Mouse (Mus musculus) brown adipose tissue, adult 24 weeks (tissue): ENCODE measurements around the gene Hsd17b13. TPM values are rescaled to one million over a fixed set of nuclear protein-coding genes. Genes with fewer than 3 reads are reported as not detected.
"Not testable (repeated sequence)": the region's sequence is repeated elsewhere in the genome, so short reads cannot be mapped to it uniquely, and the experiment has no call there.

Experiments
- H3K27ac ChIP-seq: fragments of 200-500 bp; replicated peaks from 2 replicates; pipeline ENCODE4 v1.5.1; 2012; ENCODE audit warnings: low read depth, mild to moderate bottlenecking, low read length
- H3K4me1 ChIP-seq: fragments of 200-500 bp; 2 replicates; pipeline ENCODE4 v1.6.1; 2012; ENCODE audit warnings: low read length, mixed read lengths; ENCODE audit not compliant: control insufficient read depth, insufficient read depth, insufficient read length
- H3K4me3 ChIP-seq: fragments of 200-500 bp; 2 replicates; pipeline ENCODE4 v1.5.1; 2012; ENCODE audit warnings: low read depth, mild to moderate bottlenecking, low read length, moderate library complexity; ENCODE audit not compliant: insufficient read depth
- polyA plus RNA-seq: library from polyadenylated mRNA; stranded (reverse); fragments of >200 nt; gene quantifications from 2 replicates; pipeline ENCODE4 v1.2.4, GENCODE M21; 2012; ENCODE audit not compliant: missing spikeins, insufficient read depth, insufficient read length

Hsd17b13 gene
- polyA plus RNA-seq, result 0.91 TPM in 1 of 2 replicates, not detected in the other

DNA sequence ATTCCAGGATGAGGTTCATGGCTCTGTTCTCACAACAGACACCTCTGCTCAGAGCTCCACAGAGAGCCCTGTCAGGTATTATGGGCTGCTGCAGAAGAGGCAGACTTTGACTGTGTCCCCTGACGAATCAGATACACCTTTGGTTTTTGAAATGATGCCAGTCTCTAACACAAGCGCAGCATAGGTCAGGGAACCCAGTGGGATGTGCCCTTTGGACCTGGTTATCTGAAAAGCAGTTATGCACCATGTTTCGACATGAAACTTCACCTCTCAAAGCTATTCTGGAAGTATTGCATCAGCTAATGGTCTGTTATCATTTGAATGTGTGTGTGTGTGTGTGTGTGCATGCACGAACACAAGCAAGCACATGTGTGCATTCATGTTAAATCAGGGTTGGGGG lies at the start of gene Hsd17b13:
Gene Hsd17b13 (minus strand): TSS at position 114 of the 400 bp plus-strand sequence.
- no peaks in the 10 kb centered on the region for H3K4me1 ChIP-seq
- H3K27ac ChIP-seq, result no peak within 1 kb of the TSS
- H3K4me3 ChIP-seq, result no peak within 1 kb of the TSS

DNA sequence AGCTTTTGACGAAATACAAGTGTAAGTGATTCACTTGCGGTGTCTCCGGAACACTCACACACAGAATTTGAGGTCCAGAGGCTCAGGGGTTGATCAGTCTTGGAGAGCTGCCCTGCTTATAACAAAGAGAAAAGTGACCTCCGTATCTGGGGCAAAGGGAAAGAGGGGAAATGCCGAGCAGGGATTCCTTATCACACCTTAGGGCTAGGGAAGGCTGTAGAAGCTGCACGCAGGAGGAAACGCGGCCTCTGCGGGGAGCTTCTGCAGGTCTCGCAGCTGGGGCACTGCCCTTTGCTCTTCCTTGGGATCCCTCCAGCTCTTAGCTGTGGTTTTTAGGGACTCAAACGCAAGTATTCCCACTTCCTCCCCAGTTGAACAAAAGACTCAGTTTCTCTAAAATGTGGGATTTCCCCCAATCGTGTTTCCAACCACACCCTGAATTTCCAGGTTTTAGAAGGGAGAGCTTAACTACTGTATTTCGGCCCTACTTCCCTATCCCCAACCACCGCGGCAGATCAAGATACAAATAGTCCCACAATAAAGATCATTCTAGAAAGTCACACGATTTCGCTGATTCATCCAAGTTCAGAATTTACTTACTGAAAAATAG lies 48.1 kb upstream of the Hsd17b13 start:
- peak overlapping the region; percentile 17; the same call in 1 of the 2 replicates for H3K4me3 ChIP-seq
- H3K27ac ChIP-seq, result peak overlapping the region; percentile 69

DNA sequence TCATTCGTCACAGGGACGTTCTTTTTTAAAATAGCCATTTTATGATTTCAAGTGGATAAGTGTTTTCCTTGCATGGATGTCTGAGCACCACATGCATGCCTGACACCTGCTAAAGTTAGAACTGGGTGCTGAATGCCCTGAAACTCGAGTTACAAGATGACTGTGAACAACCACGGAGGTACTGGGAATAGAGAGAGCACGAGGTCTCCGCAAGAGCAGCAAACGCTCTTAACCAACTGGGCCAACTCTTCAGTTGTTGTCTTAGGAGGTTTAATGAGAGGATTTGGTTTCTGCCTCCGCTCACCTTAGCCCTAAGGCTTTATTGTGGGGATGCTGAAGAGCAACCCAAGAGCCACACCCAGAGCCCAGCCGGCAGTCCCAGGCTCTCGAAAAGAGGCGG lies 47.6 kb upstream of the Hsd17b13 start:
- Histone ChIP-seq H3K27ac (peak overlapping the region; percentile 69), H3K4me3 (peak overlapping the region; percentile 14; the same call in 1 of the 2 replicates), H3K4me1 (peaks cover 15% of the 10 kb centered on the region)

More for the DNA sequence above, 48.1 kb upstream of the Hsd17b13 start:
- peaks cover 12% of the 10 kb centered on the region for H3K4me1 ChIP-seq

DNA sequence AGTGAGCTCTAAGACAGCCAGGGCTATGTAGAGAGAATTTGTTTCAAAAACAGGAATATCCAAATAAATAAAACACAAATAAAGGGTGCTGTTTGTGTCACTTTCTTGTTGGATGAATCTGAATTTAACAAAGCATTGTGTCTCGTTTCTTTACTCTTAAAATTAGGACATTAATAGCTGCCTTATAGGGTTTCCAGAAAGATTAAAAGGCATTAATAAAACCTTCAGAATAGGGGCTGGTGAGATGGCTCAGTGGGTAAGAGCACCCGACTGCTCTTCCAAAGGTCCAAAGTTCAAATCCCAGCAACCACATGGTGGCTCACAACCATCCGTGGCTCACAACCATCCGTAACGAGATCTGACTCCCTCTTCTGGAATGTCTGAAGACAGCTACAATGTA lies 47.0 kb upstream of the Hsd17b13 start:
- Histone ChIP-seq H3K4me1 (peaks cover 17% of the 10 kb centered on the region), H3K27ac (peak overlapping the region; percentile 67; the same call in 1 of the 2 replicates)
- not testable (repeated sequence) for H3K4me3 ChIP-seq

DNA sequence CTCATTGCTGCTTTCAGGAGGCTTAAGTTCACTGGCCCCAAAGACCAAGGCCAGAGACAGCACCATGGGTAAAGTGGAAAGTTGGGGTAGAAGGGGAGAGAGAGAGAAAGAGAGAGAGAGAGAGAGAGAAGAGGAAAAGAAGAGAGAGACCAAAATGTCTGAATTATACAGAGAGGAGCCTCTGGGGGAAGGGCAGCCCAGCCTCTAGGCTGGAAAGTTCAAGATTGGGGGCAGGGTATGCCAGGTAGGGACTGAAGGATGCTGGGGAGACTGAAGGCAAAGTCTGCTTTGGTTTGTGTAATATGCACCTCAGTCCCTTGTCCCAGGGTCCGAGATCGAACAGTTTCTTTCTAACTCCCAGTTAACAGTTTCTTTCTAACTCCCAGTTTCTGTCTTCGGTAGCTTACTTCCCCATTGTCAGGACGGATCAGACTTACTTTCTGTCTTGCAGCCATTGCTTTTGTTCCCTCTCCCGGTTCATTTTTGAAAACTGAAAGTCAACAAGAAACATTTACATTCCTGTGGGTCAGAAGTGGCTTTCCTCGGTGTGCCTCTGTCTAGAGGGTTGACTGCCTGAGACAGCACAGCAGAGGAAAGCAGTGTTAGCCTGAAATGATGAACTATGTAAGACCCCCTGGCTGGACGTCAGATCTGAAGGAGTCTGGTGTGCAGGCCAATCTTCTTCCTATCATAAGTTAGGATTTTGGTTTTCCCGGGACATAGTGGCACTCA lies 46.2 kb upstream of the Hsd17b13 start:
- Histone ChIP-seq H3K4me3 (no peak overlapping the region), H3K27ac (peak overlapping the region; percentile 67), H3K4me1 (peaks cover 17% of the 10 kb centered on the region)

DNA sequence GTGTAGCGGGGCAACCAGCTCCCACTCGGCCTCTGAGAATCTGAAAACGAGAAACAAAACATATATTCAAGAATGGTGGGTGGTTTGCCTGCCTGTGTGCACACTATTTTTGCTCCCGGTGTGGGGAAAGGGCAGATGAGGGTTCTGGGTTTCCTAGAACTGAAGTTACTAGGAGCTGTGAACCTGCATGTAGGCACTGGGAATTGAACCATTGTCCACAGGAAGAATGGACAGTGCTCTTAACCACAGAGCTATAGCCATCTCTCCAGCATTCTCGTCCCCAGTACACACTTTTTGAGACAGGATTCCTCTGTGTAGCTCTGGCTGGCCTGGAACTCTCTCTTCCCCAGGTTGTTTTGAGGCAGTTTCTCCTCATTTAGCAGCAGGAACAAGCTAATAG lies 45.3 kb upstream of the Hsd17b13 start:
- Histone ChIP-seq H3K27ac (peak overlapping the region; percentile 83), H3K4me3 (peak overlapping the region; percentile 74; the same call in 1 of the 2 replicates), H3K4me1 (peaks cover 17% of the 10 kb centered on the region)

DNA sequence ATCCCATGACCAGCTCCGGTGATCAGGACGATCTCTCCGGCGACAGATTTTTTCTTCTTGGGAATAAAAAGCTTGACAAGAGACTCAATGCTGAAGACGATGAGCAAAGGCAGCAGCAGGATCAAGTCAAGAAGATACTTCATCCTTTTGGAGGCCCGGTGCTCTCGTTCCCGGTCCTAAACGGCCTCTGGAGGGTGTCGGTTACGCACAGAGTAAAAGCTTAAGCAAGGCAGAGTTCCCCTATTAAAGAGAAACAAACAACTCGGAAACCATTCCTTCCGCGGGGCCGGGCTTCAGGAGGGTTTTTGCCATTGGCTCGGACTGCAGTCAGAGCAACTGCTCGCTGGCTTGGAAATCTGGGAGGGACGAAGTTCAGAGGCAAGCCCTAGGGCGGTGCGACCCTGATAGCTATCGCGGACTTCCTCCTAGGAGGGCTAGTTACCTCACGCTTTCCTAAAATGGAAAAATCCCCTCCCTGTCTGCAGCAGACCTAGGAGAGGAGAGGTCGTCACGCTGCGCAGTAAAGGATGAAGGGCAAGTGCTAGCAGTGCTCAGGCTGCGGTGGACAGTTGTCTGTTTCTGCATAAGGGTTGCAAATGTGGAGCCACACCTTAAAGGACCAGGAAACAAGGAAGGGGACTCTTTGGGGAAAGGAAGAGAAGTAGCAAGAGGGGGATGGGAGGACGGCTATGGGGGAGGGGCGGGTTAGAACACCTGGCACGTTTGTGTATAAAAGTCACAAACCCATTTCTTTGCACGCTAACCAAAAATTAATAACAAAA lies 44.6 kb upstream of the Hsd17b13 start, which contains the start of gene Hsd17b11:
Gene Hsd17b11 (minus strand): TSS at position 323 of the 782 bp plus-strand sequence.
- Histone ChIP-seq H3K27ac (peak within 1 kb of the TSS; percentile 92), H3K4me1 (peaks cover 17% of the 10 kb centered on the region), H3K4me3 (peak within 1 kb of the TSS; percentile 74)

DNA sequence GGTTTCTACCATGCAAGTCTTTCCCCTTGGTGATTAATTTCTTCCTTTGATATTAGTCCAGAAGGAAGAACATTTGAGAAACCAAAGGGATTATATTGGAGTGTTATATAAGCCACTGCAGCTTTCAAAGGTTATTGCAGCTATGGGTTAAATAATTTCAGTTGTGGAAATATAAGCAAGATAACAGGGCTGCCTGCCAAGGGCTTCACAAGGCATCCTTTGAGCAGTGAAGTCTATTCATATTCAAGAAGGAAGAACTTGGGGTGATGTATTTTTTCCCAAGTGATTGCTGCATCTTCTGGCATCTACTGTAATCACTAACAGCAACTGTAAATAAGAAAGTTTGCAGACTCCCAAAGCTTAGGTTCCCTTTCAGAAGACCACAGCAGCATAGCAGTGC lies 34.2 kb upstream of the Hsd17b13 start:
- Histone ChIP-seq H3K4me1 (no peaks in the 10 kb centered on the region), H3K27ac (no peak overlapping the region), H3K4me3 (no peak overlapping the region)

DNA sequence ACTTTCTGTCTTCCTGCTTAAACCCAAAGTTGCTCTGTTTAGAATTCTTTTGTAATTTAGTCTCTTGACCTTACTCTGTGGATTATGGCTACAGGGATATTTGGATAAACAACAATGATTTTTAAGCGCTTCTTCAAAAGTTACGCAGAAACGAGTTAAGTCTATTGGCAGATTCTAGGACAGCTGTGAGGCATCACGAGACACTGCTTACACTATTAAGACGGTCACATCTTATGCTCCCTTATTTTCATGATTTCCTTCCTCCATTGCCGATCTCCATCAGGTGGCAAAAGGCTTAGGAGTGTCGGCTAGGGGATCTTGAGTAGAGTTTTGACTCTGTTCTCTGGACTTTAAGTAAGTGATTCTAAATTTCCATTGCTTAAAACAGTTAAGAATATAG lies 33.1 kb upstream of the Hsd17b13 start:
- no peaks in the 10 kb centered on the region for H3K4me1 ChIP-seq
- no peak overlapping the region for H3K4me3 ChIP-seq
- no peak overlapping the region for H3K27ac ChIP-seq

DNA sequence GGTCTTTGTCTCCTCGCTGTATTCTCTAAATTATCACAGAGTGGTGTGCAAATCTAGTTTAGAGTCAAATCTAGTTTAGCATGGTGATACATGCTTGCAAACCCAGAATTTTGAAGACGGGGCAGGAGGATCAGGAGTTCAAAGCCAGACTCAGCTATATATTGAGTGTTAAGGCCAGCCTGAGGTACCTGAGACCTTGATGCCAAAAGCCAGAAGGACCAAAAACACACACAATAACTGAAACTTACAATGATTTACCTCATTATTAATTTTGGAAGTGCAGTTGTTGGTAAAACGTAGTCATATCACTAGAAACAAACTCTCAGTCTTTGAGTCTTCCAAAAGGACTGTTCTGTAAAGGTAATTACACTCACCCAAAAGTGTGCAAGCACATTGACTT lies 32.2 kb upstream of the Hsd17b13 start:
- Histone ChIP-seq H3K4me1 (no peaks in the 10 kb centered on the region), H3K27ac (no peak overlapping the region), H3K4me3 (no peak overlapping the region)

DNA sequence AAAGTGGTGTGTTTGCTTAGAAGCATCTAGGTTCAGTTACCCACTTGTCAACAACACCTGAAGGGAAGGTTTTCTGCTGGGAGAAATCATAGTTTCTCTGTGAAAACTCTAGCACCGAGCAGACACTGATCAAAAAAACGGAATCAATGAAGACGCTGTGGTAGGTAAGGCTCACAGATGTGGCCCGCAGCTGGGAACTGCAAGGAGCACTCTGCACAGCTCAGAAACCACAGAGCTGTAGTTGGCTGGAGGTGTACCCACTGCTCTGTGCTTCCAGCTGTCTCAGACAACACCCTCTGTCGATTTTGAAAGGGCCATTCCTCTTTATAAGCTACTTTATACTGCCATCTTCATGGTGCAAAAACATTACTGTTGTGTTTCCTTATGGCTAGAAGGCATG lies 30.6 kb upstream of the Hsd17b13 start:
- H3K4me3 ChIP-seq, result no peak overlapping the region
- no peak overlapping the region for H3K27ac ChIP-seq
- H3K4me1 ChIP-seq, result no peaks in the 10 kb centered on the region

DNA sequence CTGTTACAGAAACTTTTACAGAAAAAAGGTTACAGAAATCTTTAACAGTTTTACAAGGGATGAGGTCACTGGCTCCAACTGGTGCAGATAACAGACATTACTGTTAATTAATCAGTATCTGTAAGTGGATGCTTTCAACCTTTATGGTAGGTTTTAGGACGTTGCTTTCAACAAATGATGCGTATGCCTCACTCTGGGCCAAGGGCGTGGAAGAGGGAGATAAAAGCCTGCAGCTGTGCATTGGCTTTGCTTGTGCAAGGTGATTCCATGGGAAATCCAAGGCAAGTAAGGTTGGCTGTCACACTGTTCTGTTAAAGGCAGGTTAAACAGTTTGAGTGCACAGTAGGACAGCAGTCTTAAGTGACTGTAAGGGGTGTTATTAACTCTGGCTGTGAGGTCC lies 29.6 kb upstream of the Hsd17b13 start:
- Histone ChIP-seq H3K4me3 (no peak overlapping the region), H3K4me1 (no peaks in the 10 kb centered on the region), H3K27ac (no peak overlapping the region)

DNA sequence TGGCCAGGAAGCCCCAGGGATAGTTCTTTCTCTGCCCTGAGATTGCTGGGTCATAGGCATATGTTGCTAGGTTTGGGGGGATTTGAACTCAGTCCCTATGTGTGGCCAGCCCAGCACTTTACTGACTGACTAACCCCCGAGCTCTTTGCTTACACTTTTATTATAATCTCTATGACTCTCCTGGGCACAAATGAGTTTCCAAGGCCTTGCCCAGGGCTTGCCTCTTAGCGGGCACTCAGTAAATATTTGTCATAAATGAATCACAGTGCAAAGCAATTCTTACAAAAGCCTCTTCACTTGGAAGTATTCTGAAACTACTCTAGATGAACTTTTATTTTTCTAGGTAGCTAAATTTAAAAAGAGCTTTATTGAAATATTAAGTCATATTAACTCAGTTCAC lies 26.7 kb upstream of the Hsd17b13 start:
- Histone ChIP-seq H3K4me3 (no peak overlapping the region), H3K4me1 (no peaks in the 10 kb centered on the region)

DNA sequence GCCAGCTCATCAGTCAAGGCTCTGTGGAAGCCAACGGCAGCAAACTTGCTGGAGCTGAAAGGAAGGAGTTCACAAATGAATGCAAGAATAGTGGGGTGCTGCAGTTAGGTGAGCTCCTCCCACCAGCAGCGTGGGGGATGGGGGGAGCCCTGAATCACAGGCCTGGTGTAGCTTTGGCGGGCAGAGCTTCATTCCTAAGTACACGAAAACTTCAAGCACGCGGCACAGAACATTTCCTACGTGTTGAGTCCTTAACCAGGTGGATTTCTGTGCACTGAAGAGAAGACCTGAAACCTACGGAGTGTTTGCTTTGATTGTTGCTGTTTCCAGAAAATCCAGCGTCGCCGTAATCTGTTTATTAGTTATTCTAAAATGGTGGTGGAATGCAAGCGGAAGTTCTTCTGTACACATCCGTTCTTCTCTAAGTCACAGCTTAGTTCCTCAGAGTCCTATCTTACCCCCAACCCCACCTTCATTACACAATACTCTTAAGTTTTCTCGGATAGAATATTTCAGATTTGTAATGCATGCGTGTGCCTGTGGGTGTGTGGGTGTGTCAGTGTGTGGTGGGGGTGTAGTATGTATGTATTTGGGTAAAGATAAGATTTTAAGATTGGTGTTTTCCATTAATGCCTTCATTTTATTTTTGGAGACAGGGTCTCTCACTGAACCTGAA lies 26.2 kb upstream of the Hsd17b13 start:
- no peak overlapping the region for H3K4me3 ChIP-seq
- no peaks in the 10 kb centered on the region for H3K4me1 ChIP-seq
- no peak overlapping the region for H3K27ac ChIP-seq

More for the DNA sequence above, 26.7 kb upstream of the Hsd17b13 start:
- H3K27ac ChIP-seq, result no peak overlapping the region
